Mouse (Mus musculus): ENCODE measurements around the gene Zswim1. TPM values are rescaled to one million over a fixed set of nuclear protein-coding genes. Genes with fewer than 3 reads are reported as not detected.

The Zswim1 gene
- polyA plus RNA-seq, 1 experiment, result 11.8 TPM

- 34% methylated on average over 1 of the region's 1 CpGs for WGBS
- Histone ChIP-seq H3K27ac (ENCODE audit: insufficient read depth, low read depth, low read length) (no peak overlapping the region), H3K4me3 (ENCODE audit: insufficient read depth, low read depth, low read length) (peak overlapping the region; percentile 100), H3K27me3 (replicated peaks; ENCODE audit: control insufficient read depth, insufficient read depth, low read length) (no peaks in the 10 kb centered on the region), H3K36me3 (ENCODE audit: control insufficient read depth, insufficient read depth, low read length) (no peaks in the 10 kb centered on the region; the same call in 1 of the 2 replicates), H3K4me1 (ENCODE audit: control insufficient read depth, insufficient read depth, low read length) (peaks cover 19% of the 10 kb centered on the region)
- DNase-seq, result no peak
- TF ChIP-seq POLR2A (IDR thresholded peaks at IDR 0.05; ENCODE audit: low read depth, low read length) (no peak), CTCF (conservative IDR thresholded peaks at IDR 0.05; ENCODE audit: insufficient read depth, insufficient read length, low read depth, low read length) (no peak)
Observed at GRCm38 (mm10) chr2:164803921-164804313, 18.6 kb upstream of the Zswim1 start.

DNA sequence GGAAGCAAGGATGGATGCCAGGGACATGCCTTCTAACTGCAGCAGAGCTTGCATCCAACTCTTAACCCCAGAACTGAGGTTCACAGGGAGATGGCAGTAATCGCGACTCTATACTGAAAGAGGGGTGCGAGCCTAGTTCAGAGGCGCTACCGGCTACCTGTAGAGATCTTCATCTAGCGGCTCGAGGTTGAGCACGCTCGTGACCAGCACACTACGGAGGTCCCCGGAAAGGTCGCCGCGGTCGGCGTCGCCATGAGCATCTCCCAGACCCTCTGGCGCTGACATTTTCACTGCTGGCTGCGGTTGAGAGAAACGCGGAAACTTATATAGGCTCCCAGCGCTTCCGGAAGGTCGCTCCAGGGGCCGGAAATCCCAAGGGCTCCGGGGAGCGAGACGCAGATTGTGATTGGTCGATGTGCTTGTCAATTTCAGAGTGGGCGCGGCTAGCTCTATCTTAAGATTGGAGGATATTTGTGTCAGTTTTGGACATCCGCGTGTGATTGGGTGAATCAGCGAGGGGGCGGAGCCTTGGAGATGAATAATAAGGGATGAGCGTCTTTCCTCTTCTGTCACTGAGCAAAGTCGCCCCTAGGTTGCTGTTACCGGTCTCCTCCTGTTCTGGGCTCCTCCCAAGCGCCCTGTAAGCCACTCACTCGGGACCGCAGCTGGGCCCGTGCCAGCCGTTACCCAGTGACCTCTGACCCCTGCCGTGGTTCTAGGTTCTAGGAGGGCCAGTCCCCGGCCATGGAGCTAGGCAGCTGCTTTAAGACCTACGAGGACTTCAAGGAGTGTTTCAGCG is 17.8 kb upstream of the Zswim1 start, which contains the start of the genes Acot8 and Zswim3:
Gene Acot8, minus strand, starts transcription at position 350 of the 799 bp plus-strand sequence.
Gene Zswim3, plus strand, starts transcription at position 566 of the 799 bp plus-strand sequence.
- Histone ChIP-seq H3K4me3 (ENCODE audit: insufficient read depth, low read depth, low read length) (peak within 1 kb of the TSS; percentile 100), H3K27me3 (replicated peaks; ENCODE audit: control insufficient read depth, insufficient read depth, low read length) (no peaks in the 10 kb centered on the region), H3K27ac (ENCODE audit: insufficient read depth, low read depth, low read length) (peak within 1 kb of the TSS; percentile 82), H3K36me3 (ENCODE audit: control insufficient read depth, insufficient read depth, low read length) (no peaks in the 10 kb centered on the region; the same call in 1 of the 2 replicates), H3K4me1 (ENCODE audit: control insufficient read depth, insufficient read depth, low read length) (peaks cover 19% of the 10 kb centered on the region)
- WGBS, result under 1% methylated on average over 47 of the region's 47 CpGs
- peak; percentile 88 for TF ChIP-seq POLR2A (IDR thresholded peaks at IDR 0.05; ENCODE audit: low read depth, low read length)
- no peak for TF ChIP-seq CTCF (conservative IDR thresholded peaks at IDR 0.05; ENCODE audit: insufficient read depth, insufficient read length, low read depth, low read length)
- DNase-seq, result peak; percentile 100

- WGBS, result 1% methylated on average over 20 of the region's 21 CpGs
- H3K4me3 ChIP-seq (ENCODE audit: insufficient read depth, low read depth, low read length), result peak overlapping the region; percentile 53
- TF ChIP-seq CTCF (conservative IDR thresholded peaks at IDR 0.05; ENCODE audit: insufficient read depth, insufficient read length, low read depth, low read length) (no peak), POLR2A (IDR thresholded peaks at IDR 0.05; ENCODE audit: low read depth, low read length) (no peak)
Observed at GRCm38 (mm10) chr2:164805332-164805718, 17.2 kb upstream of the Zswim1 start.

GRCm38 (mm10) chr2:164806614-164807013 is 15.9 kb upstream of the Zswim1 start:
- Histone ChIP-seq H3K4me3 (ENCODE audit: insufficient read depth, low read depth, low read length) (no peak overlapping the region), H3K27me3 (replicated peaks; ENCODE audit: control insufficient read depth, insufficient read depth, low read length) (no peaks in the 10 kb centered on the region), H3K36me3 (ENCODE audit: control insufficient read depth, insufficient read depth, low read length) (no peaks in the 10 kb centered on the region), H3K27ac (ENCODE audit: insufficient read depth, low read depth, low read length) (no peak overlapping the region), H3K4me1 (ENCODE audit: control insufficient read depth, insufficient read depth, low read length) (peaks cover 15% of the 10 kb centered on the region)
- 61% methylated on average over 7 of the region's 7 CpGs for WGBS
- no peak for TF ChIP-seq POLR2A (IDR thresholded peaks at IDR 0.05; ENCODE audit: low read depth, low read length)
- TF ChIP-seq CTCF (conservative IDR thresholded peaks at IDR 0.05; ENCODE audit: insufficient read depth, insufficient read length, low read depth, low read length), result no peak
- peak; percentile 51 for DNase-seq

More at GRCm38 (mm10) chr2:164805332-164805718, 17.2 kb upstream of the Zswim1 start:
- Histone ChIP-seq H3K4me1 (ENCODE audit: control insufficient read depth, insufficient read depth, low read length) (peaks cover 17% of the 10 kb centered on the region), H3K27ac (ENCODE audit: insufficient read depth, low read depth, low read length) (peak overlapping the region; percentile 61), H3K27me3 (replicated peaks; ENCODE audit: control insufficient read depth, insufficient read depth, low read length) (no peaks in the 10 kb centered on the region), H3K36me3 (ENCODE audit: control insufficient read depth, insufficient read depth, low read length) (no peaks in the 10 kb centered on the region; the same call in 1 of the 2 replicates)
- DNase-seq, result no peak

GRCm38 (mm10) chr2:164813557-164813956 is 8.9 kb upstream of the Zswim1 start:
- DNase-seq, result peak; percentile 38
- Histone ChIP-seq H3K4me3 (ENCODE audit: insufficient read depth, low read depth, low read length) (no peak overlapping the region), H3K4me1 (ENCODE audit: control insufficient read depth, insufficient read depth, low read length) (no peaks in the 10 kb centered on the region), H3K27me3 (replicated peaks; ENCODE audit: control insufficient read depth, insufficient read depth, low read length) (no peaks in the 10 kb centered on the region), H3K36me3 (ENCODE audit: control insufficient read depth, insufficient read depth, low read length) (no peaks in the 10 kb centered on the region), H3K27ac (ENCODE audit: insufficient read depth, low read depth, low read length) (no peak overlapping the region)
- TF ChIP-seq POLR2A (IDR thresholded peaks at IDR 0.05; ENCODE audit: low read depth, low read length) (no peak), CTCF (conservative IDR thresholded peaks at IDR 0.05; ENCODE audit: insufficient read depth, insufficient read length, low read depth, low read length) (no peak)
- WGBS, result 36% methylated on average over 2 of the region's 2 CpGs

DNA sequence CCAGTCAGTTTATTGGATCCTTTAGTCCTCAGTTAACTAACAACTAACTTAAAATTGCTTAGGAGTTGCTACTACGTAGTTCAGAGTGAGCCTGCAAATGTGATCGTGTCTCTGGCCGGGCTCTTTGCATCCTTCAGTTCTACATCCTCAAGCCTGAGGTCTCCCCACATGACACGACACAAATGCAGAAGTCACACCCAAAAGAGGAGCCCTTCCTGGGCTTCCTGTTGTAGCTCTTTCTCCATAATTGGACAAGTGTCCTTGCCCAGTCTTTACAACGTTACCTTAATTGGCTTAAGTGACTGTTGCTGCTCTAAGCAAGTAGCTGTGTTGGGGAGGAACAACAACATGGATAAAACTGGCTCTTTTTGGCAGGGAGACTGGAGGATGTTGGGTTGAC is 7.1 kb upstream of the Zswim1 start:
- Histone ChIP-seq H3K27ac (ENCODE audit: insufficient read depth, low read depth, low read length) (no peak overlapping the region), H3K27me3 (replicated peaks; ENCODE audit: control insufficient read depth, insufficient read depth, low read length) (no peaks in the 10 kb centered on the region), H3K4me3 (ENCODE audit: insufficient read depth, low read depth, low read length) (no peak overlapping the region), H3K4me1 (ENCODE audit: control insufficient read depth, insufficient read depth, low read length) (no peaks in the 10 kb centered on the region), H3K36me3 (ENCODE audit: control insufficient read depth, insufficient read depth, low read length) (no peaks in the 10 kb centered on the region)
- TF ChIP-seq POLR2A (IDR thresholded peaks at IDR 0.05; ENCODE audit: low read depth, low read length) (no peak), CTCF (conservative IDR thresholded peaks at IDR 0.05; ENCODE audit: insufficient read depth, insufficient read length, low read depth, low read length) (no peak)
- 87% methylated on average over 5 of the region's 5 CpGs for WGBS
- DNase-seq, result no peak

DNA sequence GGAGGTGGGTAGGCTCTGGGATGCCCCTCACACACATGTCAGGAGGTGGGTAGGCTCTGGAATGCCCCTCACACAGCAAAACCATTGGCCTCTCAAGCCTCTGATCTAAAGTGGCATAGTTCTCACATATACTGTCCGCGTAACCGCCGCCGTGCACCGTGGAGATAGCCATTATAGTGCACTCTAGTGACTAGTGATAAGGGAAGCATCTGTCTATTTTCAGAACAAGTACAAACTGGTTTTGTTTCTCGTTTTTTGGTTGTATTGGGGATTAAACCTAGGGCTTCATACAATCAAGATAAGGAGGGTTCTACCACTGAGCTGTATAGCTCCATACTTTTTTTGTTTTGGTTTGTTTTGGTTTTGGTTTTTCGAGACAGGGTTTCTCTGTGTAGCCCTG is 6.7 kb upstream of the Zswim1 start:
- no peak overlapping the region for H3K27ac ChIP-seq (ENCODE audit: insufficient read depth, low read depth, low read length)
- H3K27me3 ChIP-seq (replicated peaks; ENCODE audit: control insufficient read depth, insufficient read depth, low read length), result no peaks in the 10 kb centered on the region
- no peak for DNase-seq
- H3K4me1 ChIP-seq (ENCODE audit: control insufficient read depth, insufficient read depth, low read length), result no peaks in the 10 kb centered on the region
- TF ChIP-seq CTCF (conservative IDR thresholded peaks at IDR 0.05; ENCODE audit: insufficient read depth, insufficient read length, low read depth, low read length), result no peak
- TF ChIP-seq POLR2A (IDR thresholded peaks at IDR 0.05; ENCODE audit: low read depth, low read length), result no peak
- no peak overlapping the region for H3K4me3 ChIP-seq (ENCODE audit: insufficient read depth, low read depth, low read length)
- 93% methylated on average over 8 of the region's 8 CpGs for WGBS
- no peaks in the 10 kb centered on the region for H3K36me3 ChIP-seq (ENCODE audit: control insufficient read depth, insufficient read depth, low read length)
